Mouse (Mus musculus) midbrain, embryonic 15.5 days (tissue): Measurements from ENCODE around the gene Icam1. TPM values are rescaled to one million over a fixed set of nuclear protein-coding genes. Genes with fewer than 3 reads are reported as not detected.

Experiments
- ATAC-seq: fragments of 200-750 bp; cut with Nextera tagmentation; replicated peaks from 2 replicates; pipeline ENCODE4 v1.8.0; 2017; ENCODE audit warnings: moderate TSS enrichment
- H3K27ac ChIP-seq: fragments of 300-500 bp; sonication (generic); 2 replicates; pipeline ENCODE4 v1.5.1; 2015; ENCODE audit warnings: mild to moderate bottlenecking, inconsistent platforms
- H3K27me3 ChIP-seq: fragments of 300-500 bp; sonication (generic); replicated peaks from 2 replicates; pipeline ENCODE4 v1.6.1; 2015; ENCODE audit warnings: inconsistent platforms
- H3K36me3 ChIP-seq: fragments of 300-500 bp; sonication (generic); replicated peaks from 2 replicates; pipeline ENCODE4 v1.6.1; 2015; ENCODE audit warnings: inconsistent platforms
- H3K4me1 ChIP-seq: fragments of 300-500 bp; sonication (generic); 2 replicates; pipeline ENCODE4 v1.6.1; 2015; ENCODE audit warnings: inconsistent platforms
- H3K4me2 ChIP-seq: fragments of 300-500 bp; sonication (generic); 2 replicates; pipeline ENCODE4 v1.6.1; 2015; ENCODE audit warnings: inconsistent platforms, mild to moderate bottlenecking, moderate library complexity
- H3K4me3 ChIP-seq: fragments of 300-500 bp; sonication (generic); 2 replicates; pipeline ENCODE4 v1.5.1; 2015; ENCODE audit warnings: mild to moderate bottlenecking, inconsistent platforms
- H3K9ac ChIP-seq: fragments of 300-500 bp; sonication (generic); 2 replicates; pipeline ENCODE4 v1.6.1; 2015; ENCODE audit warnings: mild to moderate bottlenecking, inconsistent platforms
- H3K9me3 ChIP-seq: fragments of 300-500 bp; sonication (generic); 2 replicates; pipeline ENCODE4 v1.6.1; 2016; ENCODE audit warnings: inconsistent platforms
- WGBS: fragments of 180-500 bp; shearing (Covaris S2); methylation state at CpG from one replicate; pipeline ENCODE4 v1.1.7; 2015; ENCODE audit warnings: mixed read lengths; 5-methylcytosine and 5-hydroxymethylcytosine counted together
- polyA plus RNA-seq: library from polyadenylated mRNA; unstranded; fragments of >200 nt; fragmentation: Nextera tagmentation; extraction: Ambion mirVana; gene quantifications from 2 replicates; pipeline ENCODE4 v1.2.1, GENCODE M21; 2015

Gene Icam1
- polyA plus RNA-seq = 3.3 and 3.9 TPM in 2 replicates

DNA sequence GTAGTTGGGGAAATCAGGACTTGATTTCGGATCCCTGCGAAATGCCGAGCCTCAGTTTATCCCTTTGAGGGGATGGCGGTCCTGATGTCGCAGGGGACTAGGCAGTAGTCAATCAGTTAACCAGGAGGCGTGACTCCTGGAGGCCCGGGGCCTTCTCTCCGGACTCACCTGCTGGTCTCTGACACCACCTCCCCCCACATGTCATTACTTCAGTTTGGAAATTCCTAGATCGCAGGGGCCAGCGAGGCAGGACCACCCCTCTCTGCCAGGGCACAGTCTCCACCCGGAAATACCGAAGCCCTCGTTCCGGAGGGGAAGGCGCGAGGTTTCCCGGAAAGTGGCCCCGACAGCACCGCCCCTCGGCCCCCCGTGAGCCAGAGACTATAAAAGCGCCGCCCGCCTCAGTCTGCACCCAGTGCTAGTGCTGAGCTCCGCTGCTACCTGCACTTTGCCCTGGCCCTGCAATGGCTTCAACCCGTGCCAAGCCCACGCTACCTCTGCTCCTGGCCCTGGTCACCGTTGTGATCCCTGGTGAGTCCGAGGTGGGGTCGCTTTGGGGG is at the start of gene Icam1:
Gene Icam1, plus strand, starts transcription at position 415 of the 560 bp plus-strand sequence.
- Histone ChIP-seq H3K36me3 (no peaks in the 10 kb centered on the region), H3K27me3 (peaks cover 52% of the 10 kb centered on the region), H3K4me1 (0 out of 2 replicates have a peak, but pooled peaks cover 2% of the 10 kb centered on the region), H3K9ac (no peak within 1 kb of the TSS; the same call in 1 of the 2 replicates), H3K4me2 (peak within 1 kb of the TSS; percentile 26), H3K9me3 (no peaks in the 10 kb centered on the region), H3K4me3 (peak within 1 kb of the TSS; percentile 3; the same call in 1 of the 2 replicates), H3K27ac (no peak within 1 kb of the TSS)
- no peak for ATAC-seq
- 1% methylated on average over 30 of the region's 30 CpGs for WGBS

DNA sequence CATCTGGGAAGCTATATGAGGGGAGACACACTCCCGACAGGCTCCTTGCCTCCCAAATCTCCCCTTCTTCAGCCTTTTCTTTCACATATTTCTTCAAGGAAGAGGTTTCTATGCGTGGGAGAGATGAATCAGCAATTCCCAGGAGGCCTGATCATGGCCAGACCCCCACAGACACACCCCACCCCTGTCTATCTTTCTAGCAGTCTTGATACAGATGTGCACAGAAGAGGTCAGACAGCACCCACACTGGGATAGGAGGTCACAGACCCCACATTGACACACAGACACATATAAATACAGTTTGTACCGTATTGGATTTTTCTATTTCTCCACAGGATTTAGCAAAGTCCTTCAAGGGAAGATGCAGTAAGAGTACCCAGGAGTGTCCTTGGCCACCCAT is 49.8 kb upstream of the Icam1 start:
- Histone ChIP-seq H3K27ac (no peak overlapping the region), H3K9me3 (no peaks in the 10 kb centered on the region), H3K9ac (no peak overlapping the region), H3K36me3 (0 out of 2 replicates have a peak, but pooled peaks cover 3% of the 10 kb centered on the region), H3K4me3 (no peak overlapping the region), H3K27me3 (no peaks in the 10 kb centered on the region), H3K4me1 (no peaks in the 10 kb centered on the region), H3K4me2 (no peak overlapping the region)
- ATAC-seq = no peak
- 86% methylated on average over 3 of the region's 3 CpGs for WGBS

GRCm38 (mm10) chr9:20966747-20967146 is 49.0 kb upstream of the Icam1 start:
- Histone ChIP-seq H3K9ac (no peak overlapping the region), H3K27me3 (no peaks in the 10 kb centered on the region), H3K36me3 (0 out of 2 replicates have a peak, but pooled peaks cover 3% of the 10 kb centered on the region), H3K4me1 (no peaks in the 10 kb centered on the region), H3K4me2 (no peak overlapping the region), H3K4me3 (no peak overlapping the region), H3K27ac (no peak overlapping the region), H3K9me3 (no peaks in the 10 kb centered on the region)
- ATAC-seq = no peak
- 83% methylated on average over 5 of the region's 5 CpGs for WGBS

GRCm38 (mm10) chr9:20971751-20972140 is 44.0 kb upstream of the Icam1 start:
- Histone ChIP-seq H3K4me1 (peaks cover 31% of the 10 kb centered on the region), H3K9ac (no peak overlapping the region), H3K27ac (no peak overlapping the region), H3K36me3 (0 out of 2 replicates have a peak, but pooled peaks cover 3% of the 10 kb centered on the region), H3K4me3 (no peak overlapping the region), H3K4me2 (no peak overlapping the region), H3K27me3 (0 out of 2 replicates have a peak, but pooled peaks cover 3% of the 10 kb centered on the region), H3K9me3 (no peaks in the 10 kb centered on the region)
- no peak for ATAC-seq
- WGBS = 81% methylated on average over 7 of the region's 7 CpGs

- WGBS = 29% methylated on average over 28 of the region's 28 CpGs
- peaks cover 32% of the 10 kb centered on the region for H3K4me1 ChIP-seq
- 0 out of 2 replicates have a peak overlapping the region, but pooled peaks have one; percentile 0 for H3K9ac ChIP-seq
- ATAC-seq = no peak; the same call in none of the 2 replicates
- no peaks in the 10 kb centered on the region for H3K9me3 ChIP-seq
- H3K27me3 ChIP-seq = 0 out of 2 replicates have a peak, but pooled peaks cover 3% of the 10 kb centered on the region
- peak overlapping the region; percentile 25 for H3K4me2 ChIP-seq
- H3K4me3 ChIP-seq = no peak overlapping the region
- no peak overlapping the region for H3K27ac ChIP-seq
- 0 out of 2 replicates have a peak, but pooled peaks cover 3% of the 10 kb centered on the region for H3K36me3 ChIP-seq
These were observed 43.4 kb upstream of the Icam1 start for GRCm38 (mm10) chr9:20972141-20972992.

GRCm38 (mm10) chr9:20973001-20973681 is 42.6 kb upstream of the Icam1 start:
- no peaks in the 10 kb centered on the region for H3K9me3 ChIP-seq
- H3K36me3 ChIP-seq = no peaks in the 10 kb centered on the region
- WGBS = 96% methylated on average over 4 of the region's 4 CpGs
- 0 out of 2 replicates have a peak, but pooled peaks cover 3% of the 10 kb centered on the region for H3K27me3 ChIP-seq
- H3K4me2 ChIP-seq = peak overlapping the region; percentile 25; the same call in 1 of the 2 replicates
- ATAC-seq = no peak
- H3K4me3 ChIP-seq = no peak overlapping the region
- H3K4me1 ChIP-seq = peaks cover 32% of the 10 kb centered on the region
- 0 out of 2 replicates have a peak overlapping the region, but pooled peaks have one; percentile 11 for H3K27ac ChIP-seq
- 0 out of 2 replicates have a peak overlapping the region, but pooled peaks have one; percentile 0 for H3K9ac ChIP-seq

- no peaks in the 10 kb centered on the region for H3K36me3 ChIP-seq
- H3K4me2 ChIP-seq = no peak overlapping the region
- 0 out of 2 replicates have a peak, but pooled peaks cover 3% of the 10 kb centered on the region for H3K27me3 ChIP-seq
- H3K4me1 ChIP-seq = peaks cover 32% of the 10 kb centered on the region
- no peak overlapping the region for H3K4me3 ChIP-seq
- ATAC-seq = no peak
- H3K9me3 ChIP-seq = no peaks in the 10 kb centered on the region
- WGBS = 52% methylated on average over 5 of the region's 6 CpGs
- 0 out of 2 replicates have a peak overlapping the region, but pooled peaks have one; percentile 11 for H3K27ac ChIP-seq
- H3K9ac ChIP-seq = no peak overlapping the region
These were observed 42.1 kb upstream of the Icam1 start for GRCm38 (mm10) chr9:20973682-20974075.

DNA sequence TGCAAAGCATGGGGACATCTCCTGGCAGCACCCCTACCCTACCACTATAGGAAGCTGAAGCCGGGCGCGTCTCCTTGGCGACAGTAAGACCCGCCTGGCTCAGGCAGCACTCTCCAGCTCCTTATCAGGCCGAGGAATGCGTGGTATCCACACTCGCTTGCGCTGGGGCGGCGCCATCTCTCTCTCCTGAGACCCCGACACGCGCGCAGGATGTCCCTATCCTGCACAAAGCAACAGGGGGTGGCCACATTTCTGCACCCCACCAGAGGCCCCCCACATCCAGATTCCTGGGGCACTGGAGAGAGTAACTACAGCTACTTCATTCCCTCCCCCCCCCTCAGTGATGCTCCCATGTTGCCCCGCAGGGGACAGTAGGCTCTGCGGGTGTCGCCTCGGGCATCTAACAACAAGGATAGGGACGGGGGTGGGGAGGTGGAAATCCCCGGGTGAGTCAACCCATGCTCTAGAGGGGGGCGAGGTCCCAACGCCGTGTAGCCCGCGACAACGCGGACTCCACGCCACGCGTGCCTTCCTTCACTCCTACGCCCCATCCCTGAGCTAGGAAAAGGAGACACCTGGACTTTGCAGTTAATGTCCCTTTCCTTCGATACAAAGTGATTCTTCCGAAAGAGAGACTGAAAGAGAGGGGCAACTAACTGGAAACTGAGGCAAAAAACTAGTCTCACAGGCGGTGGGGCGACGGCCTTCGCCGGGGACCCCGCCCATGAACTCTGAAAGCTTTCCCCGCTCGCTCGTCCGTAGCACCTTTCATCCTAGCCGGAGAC is 40.2 kb upstream of the Icam1 start:
- Histone ChIP-seq H3K27ac (peak overlapping the region; percentile 42; the same call in 1 of the 2 replicates), H3K4me3 (peak overlapping the region; percentile 70), H3K4me1 (peaks cover 32% of the 10 kb centered on the region), H3K9ac (peak overlapping the region; percentile 64), H3K27me3 (0 out of 2 replicates have a peak, but pooled peaks cover 3% of the 10 kb centered on the region), H3K9me3 (no peaks in the 10 kb centered on the region), H3K4me2 (peak overlapping the region; percentile 99), H3K36me3 (no peaks in the 10 kb centered on the region)
- peak; percentile 55 for ATAC-seq
- under 1% methylated on average over 45 of the region's 45 CpGs for WGBS

- Histone ChIP-seq H3K9me3 (no peaks in the 10 kb centered on the region), H3K27ac (peak within 1 kb of the TSS; percentile 42; the same call in 1 of the 2 replicates), H3K36me3 (no peaks in the 10 kb centered on the region), H3K27me3 (0 out of 2 replicates have a peak, but pooled peaks cover 3% of the 10 kb centered on the region), H3K4me1 (peaks cover 32% of the 10 kb centered on the region), H3K9ac (peak within 1 kb of the TSS; percentile 64), H3K4me2 (peak within 1 kb of the TSS; percentile 99), H3K4me3 (peak within 1 kb of the TSS; percentile 70)
- under 1% methylated on average over 40 of the region's 47 CpGs for WGBS
- ATAC-seq = peak; percentile 69
These were observed 39.4 kb upstream of the Icam1 start, which contains the start of gene S1pr2 for GRCm38 (mm10) chr9:20976216-20976960. Gene S1pr2 (minus strand): TSS chr9:20976781.

GRCm38 (mm10) chr9:20976961-20977689 is 38.7 kb upstream of the Icam1 start:
- ATAC-seq = no peak
- Histone ChIP-seq H3K9ac (peak overlapping the region; percentile 64), H3K4me3 (peak overlapping the region; percentile 70), H3K9me3 (no peaks in the 10 kb centered on the region), H3K4me2 (peak overlapping the region; percentile 99), H3K36me3 (no peaks in the 10 kb centered on the region), H3K4me1 (peaks cover 31% of the 10 kb centered on the region), H3K27ac (no peak overlapping the region), H3K27me3 (0 out of 2 replicates have a peak, but pooled peaks cover 3% of the 10 kb centered on the region)
- WGBS = 2% methylated on average over 4 of the region's 4 CpGs
